Mouse (Mus musculus) gastrocnemius, adult 8-10 months (tissue): ENCODE measurements at regions not wholly inside any gene's neighbourhood (a gene's known extent, or its start where the extent isn't known, plus 50 kb on each side); places are given as distances from the start of the nearest gene placed in this dataset.

Experiments used
- DNase-seq, 2 experiments: peaks; one replicate each; pipeline ENCODE4 v3.0.0; 2022; ENCODE audit warnings: low spot score in 2 of 2

GRCm38 (mm10) chr8:86428998-86429651, 151.4 kb downstream of the Abcc12 start:
- DNase-seq: no peak

DNA sequence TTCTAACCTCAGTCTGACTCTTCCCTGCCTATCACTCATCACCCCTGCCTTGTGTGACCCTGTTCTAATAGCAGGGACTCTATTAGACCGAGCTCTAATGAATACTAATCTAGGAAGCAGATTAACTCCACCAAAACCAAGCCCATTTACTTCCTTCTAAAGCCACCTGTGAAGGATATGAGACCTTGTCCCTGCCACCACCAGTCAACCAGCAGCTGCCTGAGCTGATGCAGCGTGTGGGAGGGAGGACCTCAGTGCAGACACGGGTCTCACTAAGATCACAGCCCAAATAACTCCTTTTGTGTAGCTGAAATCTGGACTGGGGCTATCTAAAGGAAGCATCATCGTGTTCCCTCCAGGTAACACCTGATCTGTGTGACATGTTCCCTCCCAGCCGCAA, 152.4 kb downstream of the Abcc12 start:
- no peak for DNase-seq

- no peak for DNase-seq
Observed at GRCm38 (mm10) chr8:86426056-86426455, 154.4 kb downstream of the Abcc12 start.

DNA sequence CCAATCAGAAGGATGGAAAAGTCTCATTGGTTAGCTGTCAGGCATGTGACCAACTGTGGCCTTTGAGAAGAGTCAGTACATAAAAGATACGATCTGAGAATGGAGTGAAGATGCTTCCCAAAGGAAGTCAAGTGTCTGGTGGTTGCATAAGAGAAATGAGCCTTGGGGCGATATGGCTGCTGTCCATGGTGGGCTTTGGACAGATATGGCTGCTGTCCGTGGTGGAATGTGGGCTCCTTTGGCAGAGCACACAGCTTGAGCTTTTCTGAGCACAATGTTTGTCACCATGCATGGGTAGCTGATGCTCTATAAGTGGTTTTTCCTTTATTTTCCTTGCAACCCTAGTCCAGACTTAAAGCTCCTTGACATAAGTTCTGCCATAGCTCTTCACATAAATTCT, 155.1 kb downstream of the Abcc12 start:
- DNase-seq: no peak

DNA sequence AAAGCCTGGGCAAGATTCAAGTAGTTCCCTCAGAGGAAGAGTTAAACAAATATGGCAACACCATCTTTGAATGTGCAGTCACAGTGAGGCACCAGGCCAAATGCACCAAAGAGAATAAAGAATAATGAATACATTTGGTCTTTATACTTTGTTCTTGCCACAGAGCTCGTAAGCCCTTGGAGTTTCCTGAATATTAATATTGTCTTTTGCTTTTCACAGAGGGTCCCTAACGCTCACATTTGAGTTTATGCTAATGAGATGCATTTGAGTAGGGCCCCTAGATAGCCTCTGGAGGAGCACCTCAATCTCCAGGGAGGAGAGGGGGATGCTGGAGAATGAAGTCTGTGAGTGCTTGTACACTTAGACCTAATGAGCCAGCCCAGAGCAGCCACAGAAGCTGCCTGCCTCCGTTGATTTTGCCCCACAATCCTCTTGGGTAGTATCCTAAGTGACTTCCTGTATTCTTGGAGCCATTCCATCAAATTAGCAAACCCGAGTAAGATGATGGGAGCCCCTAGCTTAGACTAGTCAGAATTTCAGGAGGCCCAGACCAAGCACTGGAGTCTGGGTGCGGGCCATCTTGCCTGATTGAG, 161.3 kb downstream of the Abcc12 start:
- DNase-seq: no peak

DNA sequence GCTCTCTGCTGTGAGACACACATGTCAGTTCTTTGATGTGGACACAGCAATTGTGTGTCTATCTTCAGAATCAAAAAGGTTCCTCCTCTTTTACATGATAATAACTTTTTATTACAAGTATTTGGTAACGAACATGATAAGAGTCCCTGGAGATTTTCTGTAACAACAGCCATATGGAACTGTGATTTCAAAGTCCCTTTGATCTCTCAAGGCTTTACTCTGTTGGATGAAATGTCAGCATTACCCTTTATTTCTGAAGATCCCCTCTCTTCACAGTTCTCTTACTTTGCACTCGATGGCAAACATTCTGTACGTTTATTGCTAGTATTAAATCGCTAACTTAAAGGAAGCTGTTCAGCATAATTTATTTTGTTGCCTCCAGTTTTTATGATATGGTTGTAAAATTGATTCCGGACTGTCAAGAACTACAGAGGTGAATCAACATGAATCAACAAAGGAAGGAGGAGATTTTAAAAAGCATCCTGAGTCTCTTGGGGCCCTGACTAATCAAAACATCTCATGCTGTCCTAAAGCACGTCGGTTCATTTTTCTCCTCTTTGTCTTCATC, 162.0 kb downstream of the Abcc12 start:
- no peak for DNase-seq

DNA sequence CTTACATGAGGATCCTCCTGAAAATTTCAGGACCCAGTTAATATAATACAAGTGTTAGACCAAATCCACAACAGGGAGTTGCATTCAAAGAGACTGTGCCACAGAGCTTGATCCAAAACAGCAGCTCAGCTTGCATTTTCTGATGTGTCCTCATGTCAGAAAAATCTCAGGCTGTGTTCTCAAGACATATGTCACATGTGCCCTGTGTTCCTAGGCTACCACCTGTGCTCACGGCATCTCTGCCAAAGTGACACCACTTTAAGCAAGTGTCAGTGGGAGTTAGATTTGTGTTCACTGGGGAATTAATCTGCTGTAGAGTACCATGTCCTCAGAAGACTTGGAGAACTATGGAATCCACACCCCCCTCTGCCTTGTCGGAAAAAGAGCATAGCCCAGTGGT, 165.3 kb downstream of the Abcc12 start:
- no peak for DNase-seq

DNA sequence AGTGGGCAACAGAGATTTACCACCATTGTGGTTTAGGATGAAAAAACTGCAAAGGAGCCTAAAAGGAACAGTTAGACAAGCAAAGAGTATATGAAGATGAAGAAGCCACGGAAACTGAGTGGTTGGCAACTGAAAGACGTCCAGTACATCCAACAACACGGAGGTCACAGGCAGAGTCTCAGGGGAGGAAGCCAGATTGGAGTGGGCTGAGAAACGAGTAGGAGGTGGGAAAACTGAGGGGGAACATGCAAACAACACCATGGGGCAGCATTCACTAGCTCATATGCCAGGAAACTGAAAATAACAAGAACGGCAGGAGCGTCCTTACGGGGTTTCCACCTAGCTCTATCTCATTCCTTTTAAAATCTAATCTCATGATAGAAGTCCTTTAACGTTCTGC, 169.3 kb downstream of the Abcc12 start:
- no peak for DNase-seq

- no peak for DNase-seq
Observed at GRCm38 (mm10) chr8:86406196-86406595, 174.3 kb downstream of the Abcc12 start.

GRCm38 (mm10) chr8:86403434-86403833, 177.1 kb downstream of the Abcc12 start:
- no peak for DNase-seq

- no peak for DNase-seq
Observed at GRCm38 (mm10) chr8:86401946-86402345, 178.5 kb downstream of the Abcc12 start.

GRCm38 (mm10) chr8:86395121-86395520, 185.4 kb downstream of the Abcc12 start:
- DNase-seq: no peak

GRCm38 (mm10) chr8:86393835-86394234, 186.7 kb downstream of the Abcc12 start:
- no peak for DNase-seq

GRCm38 (mm10) chr8:86393374-86393773, 187.1 kb downstream of the Abcc12 start:
- no peak for DNase-seq

- no peak for DNase-seq
Observed at GRCm38 (mm10) chr8:86390715-86391114, 189.8 kb downstream of the Abcc12 start.

- DNase-seq: no peak
Observed at GRCm38 (mm10) chr8:86389690-86390671, 190.5 kb downstream of the Abcc12 start.

DNA sequence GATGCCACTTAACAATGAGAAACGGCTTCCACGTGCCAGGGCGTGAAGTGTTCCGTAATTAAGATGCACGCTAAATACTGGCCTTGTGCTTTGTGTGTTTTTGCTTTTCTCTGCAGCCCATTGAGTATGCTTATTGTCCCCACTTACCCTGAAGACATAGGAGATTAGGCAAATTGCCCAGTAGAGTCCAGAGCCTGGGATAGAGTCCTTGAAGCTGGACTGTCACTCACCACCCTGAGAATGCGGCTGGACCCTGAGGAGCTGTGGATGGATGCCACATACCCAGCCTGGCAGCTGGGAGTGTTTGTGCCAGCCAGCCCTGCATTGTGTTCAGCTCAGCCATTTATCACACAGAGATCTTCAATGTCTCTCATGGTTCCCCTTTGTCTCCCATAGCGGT, 195.2 kb downstream of the Abcc12 start:
- no peak for DNase-seq

- DNase-seq: no peak
Observed at GRCm38 (mm10) chr8:86381977-86382376, 198.5 kb downstream of the Abcc12 start.

DNA sequence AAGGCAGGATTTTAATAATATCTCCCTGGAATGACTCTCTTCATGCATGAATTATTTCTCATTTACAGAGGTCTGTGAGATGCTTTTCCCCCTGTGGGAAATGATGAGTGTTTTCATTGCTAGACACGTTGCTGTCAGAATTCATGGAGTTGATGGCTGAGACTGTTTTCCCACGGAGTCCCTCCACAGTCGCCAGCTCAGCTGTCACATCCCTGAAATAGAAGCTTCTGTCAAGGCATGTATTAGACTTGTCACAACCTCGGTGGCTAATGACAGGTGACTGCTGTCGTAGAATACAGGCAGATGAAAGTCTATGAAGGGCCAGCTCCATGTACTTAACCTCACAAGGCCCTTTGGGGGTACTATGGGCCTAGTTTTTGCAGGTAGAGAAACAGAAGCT, 212.4 kb downstream of the Abcc12 start:
- DNase-seq: no peak

- no peak for DNase-seq
Observed at GRCm38 (mm10) chr8:86366636-86367035, 213.8 kb downstream of the Abcc12 start.

DNA sequence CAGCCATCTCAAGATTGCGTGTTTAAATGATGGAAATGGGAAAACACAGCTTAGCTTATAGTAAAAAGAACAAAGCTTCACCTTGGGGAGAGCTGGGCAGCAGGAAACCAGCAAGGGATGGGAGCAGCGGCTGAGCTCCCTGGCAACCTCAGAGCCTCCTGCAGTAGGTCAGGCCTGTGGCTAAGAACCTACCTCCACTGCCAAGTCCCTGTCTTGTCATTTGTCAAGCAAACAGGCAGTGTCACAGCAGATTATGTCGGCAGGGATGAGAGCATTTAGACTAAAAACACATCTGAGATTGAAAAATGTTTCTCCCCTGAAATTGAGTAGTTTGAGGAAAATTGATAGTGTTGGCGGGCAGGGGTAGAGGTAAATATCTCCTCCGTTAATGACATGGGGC, 214.8 kb downstream of the Abcc12 start:
- no peak for DNase-seq

DNA sequence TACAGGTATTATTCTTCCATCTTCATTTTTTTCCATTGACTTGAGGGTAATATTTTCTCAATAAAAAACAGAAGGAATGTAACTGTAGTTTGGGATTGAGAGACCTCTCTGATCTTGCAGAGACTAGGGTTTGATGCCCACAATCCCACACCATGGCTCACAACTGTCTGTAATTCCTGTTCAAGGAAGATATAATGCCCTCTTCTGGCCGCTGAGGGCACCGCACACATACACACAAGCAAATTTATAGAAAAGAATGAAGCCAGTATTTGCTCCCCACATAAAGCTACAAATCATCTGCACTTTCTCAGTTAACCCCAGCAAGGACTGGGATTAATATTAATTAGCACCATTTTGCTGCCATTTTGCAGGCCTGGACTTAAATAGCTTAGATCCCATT, 215.6 kb downstream of the Abcc12 start:
- no peak for DNase-seq
